Mouse (Mus musculus) right cerebral cortex, adult 18-20 months (tissue): Measurements from ENCODE around the gene Tmcc3.

Experiments
- DNase-seq: peaks from one replicate; pipeline ENCODE4 v3.0.0; 2022; ENCODE audit warnings: mixed read lengths

The Tmcc3 gene

DNA sequence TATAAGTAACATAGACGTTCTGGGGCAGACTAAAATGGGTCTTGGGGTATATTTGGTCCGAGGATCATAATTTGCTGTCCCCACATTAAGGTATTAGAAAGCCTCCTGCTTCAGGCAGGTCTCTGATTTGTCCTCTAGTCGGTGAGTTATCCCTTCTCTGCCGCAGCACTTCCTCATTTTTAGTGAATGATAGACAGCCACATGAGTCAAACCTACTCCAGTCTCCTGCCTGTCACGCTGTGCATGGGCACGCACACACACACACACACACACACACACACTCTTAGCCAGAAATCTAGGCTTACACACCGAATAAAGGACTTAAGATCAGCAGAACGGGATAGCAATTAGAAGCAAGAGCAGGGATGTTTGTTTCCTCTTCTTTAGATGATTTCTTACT, 21.6 kb downstream of the Tmcc3 start:
- DNase-seq, result no peak

DNA sequence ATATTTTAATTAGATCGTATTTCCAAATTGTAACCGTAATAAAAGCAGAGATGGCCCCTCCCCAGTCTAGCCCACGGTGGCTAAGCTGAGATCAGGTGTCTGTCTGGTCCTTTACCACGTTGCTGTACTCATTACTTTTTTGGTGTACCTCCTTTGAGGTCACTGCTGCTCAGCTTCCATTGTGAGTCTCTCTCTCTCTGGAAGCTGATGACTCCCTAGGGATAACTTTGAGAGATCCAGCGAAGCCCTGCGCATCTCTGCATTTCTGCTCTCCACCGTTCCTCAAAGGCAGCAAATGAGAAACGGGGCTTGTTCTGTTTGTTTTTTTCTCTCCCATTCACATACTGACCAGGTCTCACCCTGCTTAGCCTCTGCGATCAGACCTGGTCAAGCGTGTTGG, 23.3 kb downstream of the Tmcc3 start:
- DNase-seq, result no peak

DNA sequence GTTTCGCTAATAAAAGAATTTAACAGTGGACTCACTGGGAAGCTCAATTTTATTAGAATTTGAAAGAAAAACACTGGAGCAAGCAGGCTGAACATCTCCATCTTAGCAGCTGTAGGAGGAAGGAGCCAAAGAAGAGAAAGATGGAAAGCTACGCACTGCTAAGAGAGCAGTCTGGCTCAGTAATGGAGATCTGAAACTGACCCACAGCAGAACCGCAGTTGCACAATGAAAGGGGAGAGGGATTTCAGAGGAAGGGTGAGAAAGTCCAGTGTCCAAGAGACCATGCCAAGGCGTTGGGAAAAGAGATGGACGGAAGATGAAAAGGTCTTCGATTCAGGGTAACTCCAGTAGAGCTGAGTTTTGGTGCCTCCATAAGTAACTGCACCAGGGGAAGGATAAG, 24.3 kb downstream of the Tmcc3 start:
- DNase-seq, result no peak

DNA sequence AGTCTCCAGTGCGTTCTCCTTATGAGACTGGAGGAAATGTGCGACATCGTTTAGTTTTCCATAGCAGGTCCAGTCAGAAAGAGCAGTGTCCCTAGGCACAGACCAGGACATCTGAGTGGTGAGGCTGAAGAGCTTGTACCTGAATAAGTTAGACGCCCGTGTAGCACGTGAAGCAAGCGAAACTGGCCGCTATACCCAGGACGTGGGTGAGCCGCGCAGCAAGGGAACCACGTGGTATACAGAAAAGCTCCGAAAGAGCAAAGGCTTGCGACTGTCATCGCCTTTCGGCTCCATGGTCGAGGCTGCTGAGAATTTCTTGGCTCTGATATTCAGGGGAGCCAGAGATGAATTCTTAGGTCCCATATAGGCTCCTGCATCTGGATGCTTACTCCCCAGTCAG, 29.8 kb downstream of the Tmcc3 start:
- no peak for DNase-seq

DNA sequence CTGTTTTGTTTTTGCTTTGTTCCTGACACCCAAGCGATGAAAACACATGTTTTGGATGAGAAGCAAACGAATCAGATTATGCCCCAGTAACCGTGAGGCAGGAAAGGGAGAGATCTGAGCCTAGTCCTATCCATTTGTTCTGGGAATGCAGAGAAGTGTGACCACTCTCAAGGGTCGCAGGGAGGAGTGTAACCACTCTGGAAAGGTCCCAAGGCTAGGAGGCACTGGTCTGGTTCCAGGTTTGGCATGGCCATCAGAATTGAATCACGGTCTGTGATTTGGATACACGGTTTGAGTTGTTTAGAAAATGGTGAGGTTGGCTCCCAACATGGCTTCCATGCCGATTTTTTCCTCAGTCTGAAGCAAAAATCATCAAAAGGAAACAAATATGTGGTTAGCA, 30.5 kb downstream of the Tmcc3 start:
- DNase-seq, result no peak

DNA sequence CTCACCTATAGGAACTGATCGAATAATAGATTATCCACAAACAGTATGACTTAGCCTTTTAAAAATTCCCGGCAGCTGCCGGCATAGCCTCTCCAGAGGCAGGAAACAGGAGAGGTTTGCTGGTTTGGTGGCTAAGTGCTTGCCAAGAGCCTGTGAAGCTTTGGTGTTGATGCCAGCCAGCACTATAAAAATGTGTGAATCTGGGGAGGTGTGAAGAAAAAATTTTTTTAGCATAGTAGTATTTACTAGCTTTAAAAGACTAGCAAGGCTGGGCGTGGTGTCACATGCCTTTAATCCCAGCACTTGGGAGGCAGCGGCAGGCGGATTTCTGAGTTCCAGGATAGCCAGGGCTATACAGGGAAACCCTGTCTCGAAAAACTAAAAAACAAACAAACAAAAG, 31.8 kb downstream of the Tmcc3 start:
- DNase-seq, result peak; percentile 36

DNA sequence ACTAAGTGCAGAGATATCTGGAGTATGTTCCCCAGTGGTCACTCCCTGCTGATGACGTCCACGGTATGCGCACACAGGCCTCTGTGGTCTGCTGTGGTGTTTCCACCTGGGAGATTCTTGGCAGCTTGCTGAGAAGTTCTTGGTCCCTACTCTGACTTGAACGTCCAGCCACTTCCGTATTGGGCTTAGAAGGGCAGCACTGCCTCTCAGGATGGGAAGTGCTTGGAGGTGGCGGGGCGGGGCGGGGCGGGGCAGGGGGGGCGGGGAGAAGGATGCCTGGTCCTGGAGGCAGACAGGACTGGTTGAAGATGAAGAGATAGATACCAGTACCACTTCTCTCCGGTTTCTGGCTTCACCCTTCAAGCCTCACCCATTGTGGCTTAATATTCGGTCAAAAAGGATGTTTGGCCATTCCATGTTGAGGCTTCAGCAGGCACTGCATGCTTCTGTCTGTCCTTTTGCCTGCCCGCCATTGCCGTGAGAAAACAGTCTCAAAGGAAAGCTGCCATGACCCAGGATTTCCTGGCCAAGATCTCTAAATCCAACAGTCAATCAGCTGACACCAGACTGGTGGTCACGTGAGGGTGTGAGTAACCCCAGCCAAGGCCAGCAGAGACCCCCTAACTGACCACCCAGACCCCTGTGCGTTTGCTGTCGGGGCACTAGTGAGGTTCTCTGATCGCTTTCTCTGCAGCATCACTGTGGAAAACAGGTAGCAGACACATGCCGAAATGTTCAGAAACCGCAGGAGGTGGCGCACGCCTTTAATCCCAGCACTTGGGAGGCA, 33.1 kb downstream of the Tmcc3 start:
- DNase-seq, result no peak

DNA sequence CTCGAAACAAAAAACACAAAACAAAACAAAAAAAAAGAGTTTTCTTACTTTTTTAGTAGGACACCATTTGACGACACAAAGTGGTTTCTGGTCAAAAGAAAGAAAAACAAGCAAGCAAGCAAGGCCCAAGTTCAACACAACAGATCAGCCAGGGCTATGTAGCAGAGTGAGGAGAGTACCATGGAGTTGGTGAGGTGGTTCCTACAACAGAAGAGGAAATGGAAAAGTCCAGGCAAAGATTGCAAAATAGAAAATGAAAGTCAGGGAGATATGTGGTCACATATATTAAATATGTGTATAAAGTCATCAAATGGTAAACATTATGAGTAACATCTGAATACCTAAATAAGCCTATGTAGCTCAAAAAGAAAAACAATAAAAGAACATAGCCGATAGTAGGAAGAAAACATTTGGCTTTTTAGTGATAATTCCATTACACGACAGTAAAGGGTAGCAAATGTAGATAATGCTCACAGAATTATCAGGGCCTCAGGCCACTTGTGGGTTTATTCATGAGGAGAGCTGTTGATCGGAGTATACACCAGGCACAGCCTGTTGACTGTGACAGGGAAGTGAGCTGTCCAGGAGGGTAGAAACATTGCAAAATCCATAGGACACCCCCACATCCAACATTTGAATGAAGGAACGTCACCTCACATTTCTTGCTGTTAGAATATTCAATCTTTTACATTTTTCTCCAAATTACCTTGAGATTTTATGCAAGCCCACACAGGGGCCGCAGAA, 33.9 kb downstream of the Tmcc3 start:
- no peak for DNase-seq

DNA sequence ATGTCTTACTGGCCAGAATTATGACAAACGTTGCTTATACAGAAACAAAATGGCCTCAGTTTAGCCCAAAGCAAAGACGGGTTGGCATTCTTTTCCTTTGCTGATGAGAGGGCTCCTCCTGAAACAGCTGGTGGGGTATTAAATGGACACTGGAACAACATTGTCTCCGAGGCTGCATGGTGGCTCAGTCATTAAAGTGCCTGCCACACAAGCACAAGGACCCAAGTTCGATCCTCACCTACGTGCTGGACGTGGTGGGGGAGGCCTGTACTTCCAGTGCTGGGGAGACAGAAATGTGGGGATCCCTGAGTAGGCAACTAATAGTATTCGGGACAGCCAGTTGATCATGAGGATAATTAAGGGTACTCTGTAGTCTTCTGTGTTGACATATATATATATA, 34.8 kb downstream of the Tmcc3 start:
- no peak for DNase-seq

DNA sequence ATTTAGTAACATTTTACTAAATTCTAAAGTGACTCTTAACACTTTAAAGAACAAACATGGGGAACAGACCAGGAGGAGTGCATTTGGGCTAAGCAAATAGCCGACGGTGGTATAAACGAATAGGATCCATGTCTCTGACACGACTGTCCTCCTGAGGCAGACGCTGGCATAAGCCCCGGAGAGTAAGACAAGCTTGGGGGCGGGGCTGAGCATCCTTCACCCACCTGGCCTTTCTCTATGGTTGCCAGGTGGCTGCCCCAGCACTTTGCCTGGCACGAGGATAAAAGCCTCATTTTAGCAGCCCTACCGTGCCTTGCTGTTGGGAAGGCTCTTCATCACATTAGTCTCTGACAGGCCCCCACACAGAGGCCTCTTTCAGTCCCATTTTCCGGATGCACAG, 35.5 kb downstream of the Tmcc3 start:
- no peak for DNase-seq

DNA sequence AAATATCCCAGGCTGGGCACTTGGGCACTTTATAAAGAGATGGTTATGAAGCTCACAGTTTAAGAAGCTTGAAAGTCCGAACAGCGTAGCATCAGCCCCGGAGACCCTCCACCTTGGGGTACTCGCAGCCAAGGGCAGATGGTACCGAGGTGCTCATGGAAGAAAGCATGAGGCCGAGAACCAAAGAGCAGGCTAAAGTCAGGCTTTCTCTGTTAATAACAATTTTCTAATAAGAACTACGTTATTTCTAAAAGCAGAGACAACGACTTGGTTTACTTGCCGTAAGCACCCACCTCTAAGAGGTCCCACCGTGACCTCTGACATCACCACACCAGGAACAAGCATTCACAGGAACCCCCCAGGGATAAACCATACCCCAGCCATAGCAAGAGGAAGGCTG, 36.2 kb downstream of the Tmcc3 start:
- DNase-seq, result no peak

DNA sequence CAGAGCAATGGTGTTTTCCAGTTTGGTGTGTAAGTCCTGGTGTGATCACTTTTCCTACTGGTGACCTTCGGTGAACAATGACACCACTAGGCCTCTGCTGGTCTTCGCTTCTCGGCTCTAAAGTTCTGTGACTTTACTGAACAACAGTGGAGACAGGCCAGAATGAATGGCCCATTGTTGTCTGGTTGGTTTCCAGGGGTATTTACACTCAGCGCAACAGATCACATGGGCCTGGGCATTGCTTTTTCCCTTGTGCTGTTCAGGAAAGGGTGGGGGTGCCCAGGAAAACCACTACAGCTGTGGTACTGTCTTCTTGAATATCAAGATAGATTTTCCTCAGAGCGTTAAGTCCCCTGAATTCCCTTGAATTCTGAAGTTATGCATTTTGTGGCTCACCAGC, 38.5 kb downstream of the Tmcc3 start:
- DNase-seq, result no peak

DNA sequence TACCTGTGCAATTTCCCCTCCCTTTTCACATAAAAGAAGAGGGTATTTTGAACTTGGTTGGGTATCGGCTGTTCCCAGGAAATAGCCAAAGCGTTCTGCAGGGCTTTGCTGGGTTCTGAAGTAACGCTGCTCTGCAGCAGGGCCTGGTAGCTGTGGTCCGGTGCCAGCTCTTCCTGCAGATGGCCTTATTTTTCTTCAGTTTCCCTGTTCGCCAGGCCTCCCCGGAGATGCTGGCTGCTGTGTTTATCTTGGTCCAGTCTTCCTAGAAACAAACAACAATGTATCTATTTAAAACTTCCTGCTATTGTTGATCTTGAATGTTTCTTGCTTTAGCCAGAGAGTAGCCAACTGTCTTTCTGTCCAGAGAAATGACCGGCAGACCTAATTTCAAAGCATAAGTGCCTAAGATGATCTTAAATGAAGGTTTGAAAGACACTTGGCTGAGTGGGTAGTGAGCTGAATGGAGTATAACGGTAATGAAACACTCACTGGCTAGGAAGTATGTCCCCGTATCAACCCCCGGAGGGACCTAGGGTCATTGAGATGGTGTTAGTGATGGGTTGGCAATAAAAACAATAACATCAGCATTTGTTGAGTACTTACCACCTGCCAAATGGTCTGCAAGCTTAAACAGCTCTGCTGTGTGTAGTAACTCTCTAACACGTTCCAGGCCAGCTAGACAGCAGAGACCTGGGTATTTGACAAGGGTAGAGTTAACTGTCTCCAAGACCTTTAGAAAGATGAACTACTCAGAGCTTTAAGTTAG, 39.3 kb downstream of the Tmcc3 start:
- DNase-seq, result no peak

DNA sequence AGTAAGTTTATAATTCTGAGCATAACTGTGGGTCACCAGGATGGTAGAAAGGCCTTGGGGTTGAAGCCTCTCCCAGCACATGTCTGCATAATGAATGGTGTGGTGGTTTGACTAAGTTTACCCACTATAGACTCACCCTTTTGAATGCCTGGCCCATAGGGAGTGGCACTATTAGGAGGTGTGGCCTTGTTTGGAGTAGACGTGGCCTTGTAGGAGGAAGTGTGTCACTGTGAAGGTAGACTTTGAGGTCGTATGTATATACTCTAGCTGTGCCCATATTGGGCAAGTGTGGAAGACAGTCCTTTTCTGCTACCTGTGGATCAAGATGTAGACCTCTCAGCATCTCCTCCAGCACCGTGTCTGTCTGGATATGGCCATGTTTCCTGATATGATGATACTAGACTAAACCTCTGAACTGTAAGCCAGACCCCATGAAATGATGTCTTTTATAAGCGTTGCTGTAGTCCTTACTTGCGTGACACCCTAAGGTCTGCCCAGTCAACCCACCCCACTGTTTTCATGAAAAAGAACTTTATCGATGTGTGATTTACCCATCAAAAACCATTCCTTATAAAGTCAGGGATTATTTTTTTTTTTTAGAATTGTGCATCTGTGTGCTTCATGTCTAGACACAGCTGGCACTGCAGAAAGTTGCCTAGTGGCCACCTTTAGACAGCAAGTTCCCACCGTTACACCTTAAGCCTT, 40.6 kb downstream of the Tmcc3 start:
- no peak for DNase-seq

DNA sequence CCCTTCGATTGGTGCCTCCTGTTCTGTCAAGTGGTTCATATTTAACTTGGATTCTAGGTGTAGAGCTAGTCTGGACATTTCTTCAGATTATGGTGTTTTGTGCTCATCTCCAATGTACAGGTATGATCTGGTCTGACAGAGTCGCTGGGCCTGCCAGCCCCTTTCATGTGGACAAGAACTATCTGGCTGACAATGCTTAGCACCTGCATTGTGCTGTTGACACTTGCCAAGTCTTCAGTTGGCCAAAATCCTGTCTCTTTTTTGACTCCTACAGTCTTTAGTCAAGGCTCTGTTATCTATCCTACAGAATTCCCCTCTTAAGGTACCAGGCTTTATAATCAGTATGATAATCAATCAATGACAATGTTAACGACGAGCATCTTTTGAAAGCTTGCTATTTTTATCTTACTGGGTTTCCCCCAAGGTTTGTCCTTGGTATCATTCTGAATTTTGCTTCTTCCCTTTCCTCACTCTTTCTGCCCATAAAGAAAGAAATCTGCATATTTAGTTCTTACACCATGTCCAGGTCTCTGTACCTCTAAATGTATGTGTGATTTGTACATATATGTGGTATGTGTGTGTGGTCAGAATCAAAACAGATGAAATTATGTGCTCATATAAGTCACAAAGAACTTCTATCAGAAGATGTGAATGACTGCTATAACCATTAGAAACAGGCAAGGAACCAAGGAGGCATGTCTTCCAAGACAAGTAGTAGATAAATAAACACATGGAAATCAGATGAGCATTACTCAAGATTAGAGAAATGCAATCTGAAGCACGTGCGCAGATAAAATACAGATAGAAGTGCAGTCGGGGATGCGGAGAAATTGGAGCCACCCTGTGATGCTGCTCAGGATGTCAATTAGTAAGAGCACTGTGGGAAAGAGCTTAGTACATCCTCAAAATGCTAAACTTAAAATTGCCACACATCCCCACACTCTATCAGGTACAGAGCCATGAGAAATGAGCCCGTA, 41.4 kb downstream of the Tmcc3 start:
- DNase-seq, result no peak

DNA sequence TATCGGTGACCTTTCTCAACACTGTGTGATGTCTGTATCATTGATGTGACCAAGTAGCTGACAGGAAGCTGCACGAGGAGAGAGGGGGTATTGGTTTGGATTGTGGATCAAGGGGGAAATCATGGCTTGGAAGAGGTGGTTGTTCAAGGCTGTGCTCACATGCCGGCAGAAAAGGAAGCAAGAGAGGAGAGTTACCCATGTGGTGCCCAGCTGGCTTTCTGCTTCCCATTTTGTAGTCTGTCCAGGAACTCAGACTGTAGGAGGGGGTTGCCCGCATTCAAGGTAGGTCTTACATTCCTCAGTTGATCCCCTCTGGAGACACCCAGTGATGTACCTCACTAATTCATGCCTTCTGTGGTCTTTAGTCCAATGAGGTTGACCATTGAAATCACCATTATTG, 42.3 kb downstream of the Tmcc3 start:
- no peak for DNase-seq

DNA sequence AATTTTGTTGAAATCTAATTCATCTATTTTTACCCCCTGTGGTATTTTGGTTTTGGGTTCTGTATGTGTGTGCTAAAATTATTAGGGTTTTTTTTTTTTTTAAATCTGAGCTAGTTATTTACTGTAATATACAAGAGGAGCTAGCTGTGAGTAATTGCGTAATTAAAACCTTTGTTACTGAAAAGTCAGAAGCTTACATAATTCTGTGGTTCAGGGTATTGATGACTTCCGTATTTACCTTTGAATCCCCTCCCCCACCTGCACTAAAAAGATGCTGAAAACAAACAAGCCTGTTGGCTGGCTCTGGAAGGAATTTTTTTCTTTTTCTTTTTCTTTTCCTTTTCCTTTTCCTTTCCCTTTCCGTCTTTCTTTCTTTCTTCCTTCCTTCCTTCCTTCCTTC, 42.7 kb downstream of the Tmcc3 start:
- no peak for DNase-seq

DNA sequence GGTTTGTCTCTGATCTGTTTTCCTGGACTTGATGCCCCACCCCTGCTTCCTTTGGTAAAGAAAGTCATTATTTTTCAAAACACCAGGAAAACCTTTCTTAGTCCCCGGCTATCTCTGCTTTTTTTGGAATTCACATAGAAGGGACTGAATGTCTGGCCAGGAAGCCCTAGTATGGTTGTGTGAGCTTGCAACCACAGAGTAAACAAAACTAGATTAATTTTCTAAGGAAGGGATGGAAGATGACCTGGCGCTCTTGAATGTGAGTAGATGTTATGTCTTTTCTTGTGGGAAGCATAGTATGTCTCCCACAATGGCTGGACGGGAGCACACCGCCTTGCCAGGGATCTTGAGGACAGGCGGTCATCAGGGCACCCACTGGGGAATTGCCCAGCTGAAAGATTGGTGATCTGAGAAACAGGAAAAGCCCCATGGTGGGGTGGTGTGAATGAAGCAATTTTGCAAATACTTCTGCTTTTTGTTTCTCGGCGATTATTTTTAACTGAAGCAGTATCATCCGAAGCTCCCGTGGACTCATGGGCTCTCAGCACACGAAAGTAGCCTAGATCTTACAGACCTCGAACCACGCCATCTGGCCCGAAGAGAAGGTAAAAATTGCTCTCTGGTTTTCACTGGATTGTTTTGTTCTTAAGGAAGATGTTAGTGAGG, 44.9 kb downstream of the Tmcc3 start:
- DNase-seq, result no peak

DNA sequence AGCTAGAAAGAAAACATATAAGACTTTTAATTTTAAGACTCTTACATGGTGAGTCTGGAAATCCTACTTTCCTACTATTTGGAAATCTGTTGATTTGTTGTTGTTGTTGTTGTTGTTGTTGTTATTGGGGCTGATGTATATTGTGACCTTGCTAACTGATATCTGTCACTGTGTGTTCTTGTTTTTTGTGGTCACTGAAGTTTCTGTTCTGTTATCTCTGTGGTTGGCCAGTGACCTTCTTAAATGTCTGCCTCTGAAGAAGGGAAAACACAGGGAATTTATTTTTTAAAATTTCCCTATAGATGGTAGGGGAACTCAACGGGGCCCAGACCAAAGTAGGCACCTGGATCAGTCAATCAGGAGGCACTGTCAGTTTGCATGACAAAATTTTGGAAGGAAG, 48.9 kb downstream of the Tmcc3 start:
- no peak for DNase-seq

DNA sequence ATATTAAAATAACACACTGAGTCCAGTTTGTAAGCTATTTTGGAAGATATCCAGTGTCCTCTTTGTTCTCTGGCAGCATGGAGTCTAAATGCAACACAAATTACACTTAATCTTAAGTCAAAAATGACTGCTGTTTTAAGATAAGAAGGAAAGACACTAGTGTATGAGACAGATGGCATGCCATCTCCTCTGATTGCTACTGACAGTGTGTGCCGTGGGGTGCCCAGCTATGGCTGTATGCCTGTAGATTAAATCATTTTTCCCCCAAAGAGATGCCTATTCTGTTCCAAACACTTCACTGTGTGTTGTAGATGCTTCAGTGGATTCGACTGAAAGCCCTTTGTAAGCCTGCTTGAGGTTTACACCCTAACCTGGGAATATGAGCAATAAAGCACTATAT, 59.5 kb downstream of the Tmcc3 start:
- no peak for DNase-seq

DNA sequence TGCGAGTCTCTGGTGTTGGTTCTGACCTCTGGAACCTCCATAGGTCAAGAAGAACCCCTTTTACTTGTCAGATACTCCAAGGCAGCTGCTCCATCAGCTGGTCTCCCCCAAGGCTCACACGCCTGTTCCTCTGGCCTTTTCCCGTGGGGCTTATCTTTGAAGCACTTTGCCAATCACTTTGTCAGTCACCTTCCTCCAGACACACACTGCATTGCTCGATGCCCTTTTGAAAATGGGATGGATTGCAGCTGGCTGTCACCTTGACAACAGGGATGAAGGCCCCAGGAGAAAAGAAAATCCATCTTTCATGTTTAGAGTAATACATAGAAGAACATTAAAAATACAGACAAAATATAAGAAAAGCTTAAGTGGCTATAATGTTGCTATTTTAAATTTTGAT, 65.2 kb downstream of the Tmcc3 start:
- DNase-seq, result no peak
